Mouse (Mus musculus): ENCODE data around the gene Pde4b.

Gene Pde4b

DNA sequence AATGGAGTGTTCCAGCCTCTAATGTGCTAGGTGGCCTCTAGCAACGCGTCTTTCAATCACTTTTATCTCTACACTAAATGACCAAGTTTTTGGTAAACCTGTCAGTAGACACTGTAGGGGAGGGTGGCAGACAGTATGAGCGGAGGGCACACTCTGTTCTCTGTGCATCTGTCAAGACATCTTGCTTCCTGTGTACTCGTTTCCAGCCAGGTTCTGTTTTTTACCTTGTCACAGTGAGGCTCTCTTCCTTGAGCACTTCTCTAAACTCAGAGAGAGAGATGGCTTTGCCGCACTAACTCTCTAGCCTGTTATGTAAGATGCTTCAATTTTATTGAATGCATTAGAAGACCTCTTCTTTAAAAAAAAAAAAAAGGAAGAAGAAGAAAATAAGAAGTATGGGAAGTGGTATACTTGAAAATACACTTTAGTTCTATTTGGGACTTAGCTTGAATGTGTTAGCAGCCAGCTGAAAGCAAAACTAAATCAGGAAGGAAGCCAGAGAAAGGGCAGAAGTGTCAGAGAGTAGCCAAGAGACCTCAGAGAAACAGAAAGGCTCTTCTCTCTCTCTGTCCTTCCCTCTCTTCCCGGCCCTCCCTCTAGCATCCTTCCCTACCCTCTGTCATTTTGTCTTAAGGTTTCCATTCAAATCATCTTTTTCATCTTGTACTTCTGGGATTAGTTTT is 202.8 kb downstream of the Pde4b start:
- DNase-seq (ENCODE audit: low spot score), result no peak

DNA sequence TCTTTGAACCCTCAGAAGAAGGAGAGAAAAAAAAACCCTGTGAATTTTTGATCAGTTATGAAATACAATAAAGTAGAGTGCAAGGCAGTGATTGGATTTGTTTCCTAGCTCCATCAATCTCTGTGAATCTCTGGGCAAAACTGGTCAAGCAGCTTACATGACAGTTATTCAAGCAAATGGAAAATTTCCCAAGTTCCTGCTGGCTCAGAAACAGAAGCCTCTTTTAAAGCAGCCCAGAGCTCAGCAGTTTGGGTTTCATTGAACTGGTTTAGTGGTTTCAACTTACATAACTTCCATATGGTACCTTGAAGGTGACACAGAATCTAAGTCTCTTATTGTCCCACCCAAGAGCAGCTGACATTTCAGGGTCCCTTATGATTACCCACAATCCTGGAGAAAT is 210.2 kb downstream of the Pde4b start:
- no peak for DNase-seq (ENCODE audit: low spot score)

DNA sequence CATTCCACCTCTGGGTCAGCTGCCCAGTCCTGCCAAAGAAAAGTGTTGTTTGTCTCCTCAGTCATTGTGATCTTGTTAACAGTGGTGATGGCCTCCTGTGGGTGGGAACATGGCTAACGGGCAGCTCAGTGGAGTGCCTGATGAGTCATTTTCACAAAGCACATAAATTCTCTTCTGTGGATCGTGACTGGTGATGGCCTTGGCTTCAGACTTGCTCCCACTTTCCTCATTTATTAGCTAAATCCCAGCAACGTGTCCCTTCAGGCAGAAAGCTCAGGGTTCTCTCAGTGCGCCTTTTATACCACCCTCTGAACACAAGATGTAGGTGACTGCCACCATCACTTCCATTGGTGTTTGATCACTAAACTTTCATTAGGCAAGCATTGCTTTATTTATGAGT is 215.2 kb downstream of the Pde4b start:
- no peak for DNase-seq (ENCODE audit: low spot score)

- no peak for DNase-seq (ENCODE audit: low spot score)
These were observed 220.4 kb downstream of the Pde4b start for GRCm38 (mm10) chr4:102307661-102308297.

DNA sequence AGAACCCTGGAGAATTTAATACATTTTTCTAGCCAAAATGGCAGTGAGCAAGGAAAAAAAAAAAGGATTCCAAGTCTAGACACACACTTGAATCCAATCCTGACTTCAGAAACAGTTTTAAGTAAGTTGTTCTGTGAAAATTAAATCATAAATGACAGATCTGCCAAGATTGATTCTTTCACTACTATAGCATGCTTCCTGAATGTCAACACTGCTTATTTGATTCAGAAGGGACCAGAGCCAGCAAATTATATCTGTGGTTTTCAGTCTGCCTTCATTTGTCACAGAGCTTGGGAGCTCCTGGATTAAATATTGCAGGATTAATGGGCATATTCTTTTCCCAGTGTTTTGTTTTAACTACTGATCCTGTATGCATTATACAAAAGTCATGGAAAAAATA is 223.3 kb downstream of the Pde4b start:
- DNase-seq (ENCODE audit: low spot score), result no peak

- DNase-seq (ENCODE audit: low spot score), result no peak
These were observed 228.7 kb downstream of the Pde4b start for GRCm38 (mm10) chr4:102316011-102316410.

- DNase-seq (ENCODE audit: low spot score), result no peak
These were observed 229.4 kb downstream of the Pde4b start for GRCm38 (mm10) chr4:102316699-102317285.

DNA sequence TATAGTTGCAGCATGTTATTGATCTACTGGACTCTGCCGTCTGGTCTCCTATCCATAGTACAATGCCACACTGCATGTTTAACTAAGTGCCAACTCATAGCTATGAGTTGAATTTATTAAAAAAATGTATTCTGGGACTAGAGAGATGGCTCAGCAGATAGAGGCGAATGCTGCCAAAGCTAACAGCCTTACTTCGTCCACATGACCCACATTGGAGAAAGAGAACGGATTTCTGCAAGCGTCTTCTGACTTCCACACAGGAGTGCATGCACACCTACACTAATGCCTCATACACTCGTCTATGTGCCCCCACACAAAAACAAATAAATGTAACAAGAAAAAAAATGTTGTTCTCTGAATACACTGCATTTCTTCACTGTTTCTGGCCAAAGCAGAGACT is 231.3 kb downstream of the Pde4b start:
- DNase-seq (ENCODE audit: low spot score), result no peak

- no peak for DNase-seq (ENCODE audit: low spot score)
These were observed 234.0 kb downstream of the Pde4b start for GRCm38 (mm10) chr4:102321340-102321739.

DNA sequence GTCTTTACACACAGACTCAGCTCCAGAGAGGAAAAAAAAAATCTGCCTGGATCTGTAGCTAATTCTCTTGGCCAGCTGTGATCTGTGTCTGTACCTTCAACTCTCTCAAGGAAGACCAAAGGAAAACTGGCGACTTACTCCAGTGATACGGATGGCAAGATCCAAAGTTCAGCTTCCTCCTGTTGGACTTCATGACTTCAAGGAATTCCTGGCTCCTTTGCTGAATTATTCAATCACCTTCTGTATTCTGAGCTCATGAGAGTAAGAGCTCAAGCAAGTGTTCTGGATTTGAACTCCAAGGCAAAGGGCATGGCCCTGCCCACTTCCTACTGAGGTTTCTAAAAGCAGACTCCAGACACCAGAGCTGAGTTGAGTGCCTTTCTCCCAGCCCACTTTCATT is 245.0 kb downstream of the Pde4b start:
- DNase-seq (ENCODE audit: low spot score), result no peak

GRCm38 (mm10) chr4:102332885-102333284 is 245.5 kb downstream of the Pde4b start:
- no peak for DNase-seq (ENCODE audit: low spot score)

DNA sequence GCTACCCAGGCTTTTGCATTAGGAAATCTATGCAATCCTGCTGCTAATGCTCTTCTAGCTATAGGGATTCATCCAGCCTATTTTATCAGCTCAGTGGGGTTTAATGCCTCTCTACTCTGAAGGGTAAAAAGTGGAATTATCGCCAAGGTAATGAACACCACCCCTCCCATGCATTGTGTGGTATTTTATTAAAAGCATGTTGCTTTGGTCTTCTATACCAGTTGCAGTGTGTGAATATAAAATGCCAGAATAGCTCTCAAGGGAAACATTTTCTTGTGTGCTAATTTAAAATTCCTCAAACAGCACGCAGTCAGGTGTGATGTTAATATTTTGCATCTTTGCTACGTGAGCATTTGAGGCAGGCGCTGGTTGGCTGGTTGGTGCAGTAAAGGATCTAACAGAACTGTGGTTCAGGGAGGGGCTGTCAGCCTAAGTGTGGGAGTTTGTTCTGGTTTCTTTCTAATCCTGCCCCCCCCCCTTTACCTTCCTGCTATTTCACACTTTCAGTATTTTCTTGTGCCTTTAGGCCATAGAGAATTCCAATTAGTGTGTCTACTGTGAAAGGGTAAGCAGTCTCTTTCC is 259.7 kb downstream of the Pde4b start:
- DNase-seq (ENCODE audit: low spot score), result no peak

GRCm38 (mm10) chr4:102351476-102352475 is 264.4 kb downstream of the Pde4b start:
- DNase-seq (ENCODE audit: low spot score), result no peak

- no peak for DNase-seq (ENCODE audit: low spot score)
These were observed 266.5 kb downstream of the Pde4b start for GRCm38 (mm10) chr4:102353641-102354403.

- DNase-seq (ENCODE audit: low spot score), result no peak
These were observed 280.9 kb downstream of the Pde4b start for GRCm38 (mm10) chr4:102368105-102368735.

- no peak for DNase-seq (ENCODE audit: low spot score)
These were observed 287.3 kb downstream of the Pde4b start for GRCm38 (mm10) chr4:102374614-102375013.

- DNase-seq (ENCODE audit: low spot score), result no peak
These were observed 295.6 kb downstream of the Pde4b start for GRCm38 (mm10) chr4:102382763-102383505.

- no peak for DNase-seq (ENCODE audit: low spot score)
These were observed 306.3 kb downstream of the Pde4b start for GRCm38 (mm10) chr4:102393605-102394004.

DNA sequence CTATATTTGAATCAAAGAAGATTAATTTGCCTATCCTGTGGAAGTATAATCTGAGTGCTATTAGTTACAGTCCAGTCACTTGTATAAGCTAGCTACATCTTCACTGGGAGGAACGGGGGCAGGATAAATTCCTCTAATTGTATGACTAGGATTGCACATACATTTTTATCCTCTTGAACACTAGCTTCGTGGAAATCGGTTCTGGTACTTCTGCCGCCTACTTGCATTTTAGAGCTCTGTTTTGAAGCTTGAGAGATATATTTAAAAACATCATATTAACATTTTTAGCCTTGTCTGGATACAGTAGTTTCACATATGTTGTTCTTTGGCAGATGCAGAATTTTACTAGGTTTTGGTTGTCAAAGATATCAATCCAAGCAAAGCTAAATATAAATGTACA is 310.0 kb downstream of the Pde4b start:
- no peak for DNase-seq (ENCODE audit: low spot score)

DNA sequence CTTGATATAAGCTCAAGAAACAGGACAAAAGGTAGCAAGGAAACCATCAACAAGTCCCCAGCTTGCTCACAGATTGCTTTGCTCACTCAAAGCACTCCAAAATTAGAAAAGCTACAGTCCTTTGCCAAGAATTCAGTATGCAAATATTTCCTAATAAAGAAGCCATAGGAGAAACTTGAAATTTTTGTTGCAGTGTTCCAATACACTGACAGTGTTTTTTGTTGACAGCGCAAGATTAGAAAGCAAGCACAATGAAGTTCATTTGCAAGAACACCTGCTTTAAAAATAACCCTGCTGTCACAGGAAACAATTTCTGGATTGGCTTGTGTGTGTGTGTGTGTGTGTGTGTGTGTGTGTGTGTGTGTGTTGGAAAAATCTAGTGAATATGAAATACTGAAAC is 311.2 kb downstream of the Pde4b start:
- DNase-seq (ENCODE audit: low spot score), result no peak

Data from yolk sac, embryonic 10.5 days (tissue).